In genomic region chr1:172217148-172217547, GRCm38 (mm10) we compare ENCODE assay signal across 8 mouse cellular contexts. TPM values are rescaled to one million over a fixed set of nuclear protein-coding genes. Genes with fewer than 3 reads are reported as not detected.
A peak's percentile ranks its signal among the peaks of the same experiment; 100 is the strongest.
DNase-seq lines count a peak whose midpoint lies in the region; ATAC-seq and TF ChIP-seq lines count a peak whose summit lies in the region.

No protein-coding gene starts in this region.

- 2% methylated on average over 5 of the region's 5 CpGs for WGBS in embryonic facial prominence, embryonic 13.5 days
- 0% methylated on average over 5 of the region's 5 CpGs for WGBS in limb, embryonic 15.5 days
- 0% methylated on average over 5 of the region's 5 CpGs for WGBS in midbrain, postnatal 0 days

- H3K27ac ChIP-seq in embryonic facial prominence, embryonic 13.5 days, result peak overlapping the region; percentile 71
- H3K27ac ChIP-seq in limb, embryonic 15.5 days, result peak overlapping the region; percentile 84
- H3K27ac ChIP-seq in midbrain, postnatal 0 days (ENCODE audit: low read depth, low read length), result peak overlapping the region; percentile 55

- H3K9me3 ChIP-seq in embryonic facial prominence, embryonic 13.5 days, result no peaks in the 10 kb centered on the region
- no peaks in the 10 kb centered on the region for H3K9me3 ChIP-seq in limb, embryonic 15.5 days
- H3K9me3 ChIP-seq in midbrain, postnatal 0 days (ENCODE audit: low read length), result no peaks in the 10 kb centered on the region

- DNase-seq in A20 (ENCODE audit: low read depth, low spot score), result peak; percentile 93
- DNase-seq in adrenal gland, postnatal 4 days (ENCODE audit: low spot score in 2 of 2), result peak; percentile 91 to 93
- peak; percentile 97 for DNase-seq in heart, adult 8-10 months (ENCODE audit: low spot score)
- peak; percentile 92 for DNase-seq in kidney, adult 8-10 months
- DNase-seq in midbrain, postnatal 0 days (ENCODE audit: low spot score), result peak; percentile 92
- peak; percentile 81 to 90 for DNase-seq in spleen, postnatal 10 days (ENCODE audit: low spot score in 2 of 2)

- ATAC-seq in embryonic facial prominence, embryonic 13.5 days (ENCODE audit: insufficient number of reproducible peaks, insufficient read depth, low FRiP score, low TSS enrichment, low read depth), result 0 out of 2 replicates have a peak, but pooled peaks have one; percentile 13
- ATAC-seq in limb, embryonic 15.5 days (ENCODE audit: insufficient number of reproducible peaks, low FRiP score, low TSS enrichment, low read depth), result 0 out of 2 replicates have a peak, but pooled peaks have one; percentile 26
- ATAC-seq in midbrain, postnatal 0 days (ENCODE audit: low FRiP score), result peak; percentile 57

- peaks cover 60% of the 10 kb centered on the region for H3K4me1 ChIP-seq in embryonic facial prominence, embryonic 13.5 days
- peaks cover 54% of the 10 kb centered on the region for H3K4me1 ChIP-seq in limb, embryonic 15.5 days
- H3K4me1 ChIP-seq in midbrain, postnatal 0 days (ENCODE audit: insufficient read depth, low read length), result peaks cover 15% of the 10 kb centered on the region

- H3K4me2 ChIP-seq in embryonic facial prominence, embryonic 13.5 days, result peak overlapping the region; percentile 44
- peak overlapping the region; percentile 40 for H3K4me2 ChIP-seq in limb, embryonic 15.5 days
- peak overlapping the region; percentile 40 for H3K4me2 ChIP-seq in midbrain, postnatal 0 days (ENCODE audit: low read depth, low read length, poor library complexity, severe bottlenecking)

- TF ChIP-seq CTCF in midbrain, postnatal 0 days (IDR thresholded peaks at IDR 0.05), result peak; percentile 96

- H3K27me3 ChIP-seq in embryonic facial prominence, embryonic 13.5 days, result no peaks in the 10 kb centered on the region
- H3K27me3 ChIP-seq in limb, embryonic 15.5 days, result no peaks in the 10 kb centered on the region
- no peaks in the 10 kb centered on the region for H3K27me3 ChIP-seq in midbrain, postnatal 0 days (ENCODE audit: insufficient read depth, low read length)

- H3K9ac ChIP-seq in embryonic facial prominence, embryonic 13.5 days, result peak overlapping the region; percentile 37
- H3K9ac ChIP-seq in limb, embryonic 15.5 days, result peak overlapping the region; percentile 7; the same call in 1 of the 2 replicates
- H3K9ac ChIP-seq in midbrain, postnatal 0 days (replicated peaks; ENCODE audit: low read length, poor library complexity, severe bottlenecking), result no peak overlapping the region

- peak overlapping the region; percentile 20 for H3K4me3 ChIP-seq in embryonic facial prominence, embryonic 13.5 days
- peak overlapping the region; percentile 22 for H3K4me3 ChIP-seq in limb, embryonic 15.5 days
- H3K4me3 ChIP-seq in midbrain, postnatal 0 days (ENCODE audit: low read depth, low read length), result peak overlapping the region; percentile 6; the same call in 1 of the 2 replicates

- H3K36me3 ChIP-seq in embryonic facial prominence, embryonic 13.5 days, result no peaks in the 10 kb centered on the region
- no peaks in the 10 kb centered on the region for H3K36me3 ChIP-seq in limb, embryonic 15.5 days
- no peaks in the 10 kb centered on the region for H3K36me3 ChIP-seq in midbrain, postnatal 0 days (ENCODE audit: insufficient read depth, low read length)

RNA-seq across cellular contexts. Expression of gene Casq1, which starts 2.5 kb away (rescaled TPM):
- 10 to 100 TPM; 15.7 to 51.9 TPM for total RNA-seq in adrenal gland, postnatal 4 days (2021)
- 2.1 and 4.3 TPM in 2 replicates for polyA plus RNA-seq in embryonic facial prominence, embryonic 13.5 days (2015; fragmentation: Nextera tagmentation; extraction: Ambion mirVana)
- 1 to 10 TPM; 2.5 to 6.9 (median 3.7) TPM for total RNA-seq in heart, adult 8-10 months (2022)
- 18.0 and 55.9 TPM in 2 replicates for polyA plus RNA-seq in limb, embryonic 15.5 days (2015; fragmentation: Nextera tagmentation; extraction: Ambion mirVana)
- total RNA-seq in midbrain, postnatal 0 days (2014; rRNA removed), result 0.99 TPM in 1 of 2 replicates, not detected in the other
- 1.3 and 2.2 TPM in 2 replicates for polyA plus RNA-seq in midbrain, postnatal 0 days (2015; fragmentation: Nextera tagmentation; extraction: Ambion mirVana)

RNA-seq across cellular contexts. Expression of gene Pea15a, which starts 10.5 kb away (rescaled TPM):
- 10 to 100 TPM; 92.5 to 94.7 TPM for total RNA-seq in adrenal gland, postnatal 4 days (2021)
- 79.3 and 83.7 TPM in 2 replicates for polyA plus RNA-seq in embryonic facial prominence, embryonic 13.5 days (2015; fragmentation: Nextera tagmentation; extraction: Ambion mirVana)
- total RNA-seq in heart, adult 8-10 months (2022), result 10 to 100 TPM; 41.7 to 74.1 (median 60.0) TPM
- polyA plus RNA-seq in limb, embryonic 15.5 days (2015; fragmentation: Nextera tagmentation; extraction: Ambion mirVana), result 136 and 153 TPM in 2 replicates
- total RNA-seq in midbrain, postnatal 0 days (2014; rRNA removed), result 311 and 342 TPM in 2 replicates
- polyA plus RNA-seq in midbrain, postnatal 0 days (2015; fragmentation: Nextera tagmentation; extraction: Ambion mirVana), result 501 and 555 TPM in 2 replicates

RNA-seq across cellular contexts. Expression of gene Atp1a4, which starts 41.1 kb away (rescaled TPM):
- total RNA-seq in adrenal gland, postnatal 4 days (2021), result under 1 TPM; 0.39 to 0.45 TPM
- polyA plus RNA-seq in embryonic facial prominence, embryonic 13.5 days (2015; fragmentation: Nextera tagmentation; extraction: Ambion mirVana), result not detected in 2 replicates
- total RNA-seq in heart, adult 8-10 months (2022), result not detected
- polyA plus RNA-seq in limb, embryonic 15.5 days (2015; fragmentation: Nextera tagmentation; extraction: Ambion mirVana), result not detected in 2 replicates
- total RNA-seq in midbrain, postnatal 0 days (2014; rRNA removed), result 0.05 and 0.14 TPM in 2 replicates
- polyA plus RNA-seq in midbrain, postnatal 0 days (2015; fragmentation: Nextera tagmentation; extraction: Ambion mirVana), result 0.05 TPM in 1 of 2 replicates, not detected in the other

RNA-seq across cellular contexts. Expression of gene Igsf8, which starts 44.3 kb away (rescaled TPM):
- 10 to 100 TPM; 45.3 to 55.6 TPM for total RNA-seq in adrenal gland, postnatal 4 days (2021)
- 46.9 and 49.8 TPM in 2 replicates for polyA plus RNA-seq in embryonic facial prominence, embryonic 13.5 days (2015; fragmentation: Nextera tagmentation; extraction: Ambion mirVana)
- total RNA-seq in heart, adult 8-10 months (2022), result 10 to 100 TPM in 3 of 4 experiments, 1 to 10 TPM in 1; 9.8 to 12.2 (median 11.5) TPM
- polyA plus RNA-seq in limb, embryonic 15.5 days (2015; fragmentation: Nextera tagmentation; extraction: Ambion mirVana), result 51.4 and 62.7 TPM in 2 replicates
- total RNA-seq in midbrain, postnatal 0 days (2014; rRNA removed), result 114 and 115 TPM in 2 replicates
- 79.6 and 88.8 TPM in 2 replicates for polyA plus RNA-seq in midbrain, postnatal 0 days (2015; fragmentation: Nextera tagmentation; extraction: Ambion mirVana)

Comparison
In these comparisons a context has a peak if more than half of its experiments do, and no peak if none do; other contexts are left out.
1. Peak in every context shown above with its lines: DNase-seq, ATAC-seq, H3K4me3 ChIP-seq and H3K27ac ChIP-seq.